Mouse (Mus musculus) thymus, adult 2 months (tissue): ENCODE data around the gene Sufu. TPM values are rescaled to one million over a fixed set of nuclear protein-coding genes. Genes with fewer than 3 reads are reported as not detected.

Experiments
- DNase-seq: peaks from one replicate; pipeline ENCODE4 v3.0.0; 2021
- H3K27ac ChIP-seq: fragments of 200-500 bp; 2 replicates; pipeline ENCODE4 v1.5.1; 2012; ENCODE audit warnings: low read length, control low read depth; ENCODE audit not compliant: control insufficient read depth, insufficient read depth
- H3K27me3 ChIP-seq: fragments of 200-500 bp; 2 replicates; pipeline ENCODE4 v1.6.1; 2012; ENCODE audit warnings: mild to moderate bottlenecking, low read length, moderate library complexity, mixed read lengths; ENCODE audit not compliant: control insufficient read depth, insufficient read depth
- H3K36me3 ChIP-seq: fragments of 200-500 bp; 2 replicates; pipeline ENCODE4 v1.6.1; 2012; ENCODE audit warnings: mild to moderate bottlenecking, low read length, moderate library complexity; ENCODE audit not compliant: control insufficient read depth, insufficient read depth
- H3K4me1 ChIP-seq: fragments of 200-500 bp; replicated peaks from 2 replicates; pipeline ENCODE4 v1.6.1; 2012; ENCODE audit warnings: low read length; ENCODE audit not compliant: control insufficient read depth, insufficient read depth
- H3K4me3 ChIP-seq: fragments of 200-500 bp; 2 replicates; pipeline ENCODE4 v1.5.1; 2012; ENCODE audit warnings: mild to moderate bottlenecking, low read length, control low read depth, moderate library complexity; ENCODE audit not compliant: control insufficient read depth, insufficient read depth
- CTCF ChIP-seq: fragments of 200-500 bp; IDR thresholded peaks from 2 replicates; pipeline ENCODE4 v1.5.1; 2012; ENCODE audit warnings: mild to moderate bottlenecking, control low read depth, low read length, moderate library complexity, borderline replicate concordance; ENCODE audit not compliant: control insufficient read depth, poor library complexity, insufficient read depth; ENCODE audit errors: extremely low read depth
- POLR2A ChIP-seq: fragments of 200-500 bp; IDR thresholded peaks from 2 replicates; pipeline ENCODE4 v1.6.1; 2012; ENCODE audit warnings: mild to moderate bottlenecking, low read length, control low read depth, moderate library complexity; ENCODE audit not compliant: control insufficient read depth, poor library complexity, insufficient read depth; ENCODE audit errors: extremely low read depth
- WGBS: fragments of 180-500 bp; shearing (Covaris S2); methylation state at CpG from one replicate; pipeline ENCODE4 v1.1.7; 2018; 5-methylcytosine and 5-hydroxymethylcytosine counted together
- polyA plus RNA-seq: library from polyadenylated mRNA; depleted of rRNA; stranded (reverse); fragments of >200 nt; gene quantifications from 2 replicates; pipeline ENCODE4 v1.2.3, GENCODE M21; 2012

The Sufu gene
- polyA plus RNA-seq, 1 experiment, result 31.3 TPM

DNA sequence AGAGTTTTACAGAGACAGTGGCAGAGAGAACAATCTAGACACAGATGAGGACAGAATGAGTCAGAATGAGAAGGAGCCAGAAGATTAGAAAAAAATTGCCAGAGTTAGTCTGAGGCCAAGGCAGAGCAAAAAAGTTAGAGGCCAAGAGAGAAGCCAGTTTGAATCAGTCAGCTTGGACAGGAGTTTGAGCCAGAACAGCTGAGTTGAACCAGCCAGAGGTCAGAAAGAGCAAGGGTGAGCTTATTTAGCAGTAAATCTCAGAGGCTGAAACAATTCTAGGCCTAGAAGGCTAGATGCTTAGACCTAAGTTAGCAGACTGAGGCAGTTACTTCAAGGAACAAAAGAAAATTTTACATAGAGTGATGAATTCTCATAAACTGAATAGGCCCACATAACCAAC is 32.6 kb downstream of the Sufu start:
- Histone ChIP-seq H3K4me3 (no peak overlapping the region), H3K4me1 (no peaks in the 10 kb centered on the region), H3K36me3 (peaks cover 15% of the 10 kb centered on the region; the same call in 1 of the 2 replicates), H3K27me3 (no peaks in the 10 kb centered on the region), H3K27ac (no peak overlapping the region)
- DNase-seq, result no peak
- TF ChIP-seq CTCF (no peak), POLR2A (no peak)

DNA sequence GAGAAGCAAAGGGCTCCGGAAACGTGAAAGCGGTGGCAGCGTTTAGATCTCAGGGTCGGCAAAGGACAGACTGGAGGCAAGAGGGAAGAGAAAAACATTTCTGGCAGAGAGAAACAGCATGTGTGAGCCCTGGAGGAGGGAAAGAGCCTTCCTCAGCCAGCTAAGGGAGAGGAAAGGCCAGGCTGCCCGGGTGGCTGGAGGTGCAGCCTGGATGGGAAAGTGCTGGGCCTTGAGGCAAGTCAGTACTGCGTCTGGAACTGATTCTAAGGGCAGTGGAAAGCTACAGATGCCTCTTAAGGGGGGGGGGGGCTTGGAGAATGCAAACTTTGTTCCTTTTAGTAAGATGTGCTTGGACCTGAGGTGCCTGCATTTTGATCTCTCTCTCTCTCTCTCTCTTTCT is 37.0 kb downstream of the Sufu start:
- DNase-seq, result no peak
- no peak overlapping the region for H3K27ac ChIP-seq
- no peaks in the 10 kb centered on the region for H3K27me3 ChIP-seq
- no peaks in the 10 kb centered on the region for H3K36me3 ChIP-seq
- H3K4me1 ChIP-seq, result no peaks in the 10 kb centered on the region
- H3K4me3 ChIP-seq, result no peak overlapping the region
- TF ChIP-seq POLR2A (no peak), CTCF (no peak)
- 96% methylated on average over 7 of the region's 7 CpGs for WGBS

DNA sequence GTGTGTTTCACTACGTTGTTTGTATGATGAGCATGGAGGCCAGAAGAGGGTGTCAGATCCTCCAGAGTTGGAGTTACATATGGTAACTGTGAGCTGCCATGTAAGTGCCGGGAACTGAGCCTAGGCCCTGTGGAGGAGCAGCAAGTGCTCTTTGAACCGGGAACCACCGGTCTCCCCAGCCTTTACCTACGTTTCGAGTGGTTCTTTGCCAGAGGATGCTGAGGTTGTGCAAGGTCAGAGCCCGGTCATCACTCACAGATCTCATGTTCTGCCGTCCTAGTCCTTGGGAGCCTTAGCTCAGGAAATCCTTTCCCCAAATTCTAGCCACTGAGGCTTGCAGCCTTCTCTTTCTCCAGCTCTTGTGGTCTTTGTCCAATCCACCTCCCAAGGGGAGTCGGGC is 37.5 kb downstream of the Sufu start:
- H3K4me1 ChIP-seq, result no peaks in the 10 kb centered on the region
- no peaks in the 10 kb centered on the region for H3K27me3 ChIP-seq
- H3K36me3 ChIP-seq, result no peaks in the 10 kb centered on the region
- no peak for DNase-seq
- TF ChIP-seq POLR2A (no peak), CTCF (no peak)
- no peak overlapping the region for H3K27ac ChIP-seq
- WGBS, result 94% methylated on average over 9 of the region's 9 CpGs
- no peak overlapping the region for H3K4me3 ChIP-seq

DNA sequence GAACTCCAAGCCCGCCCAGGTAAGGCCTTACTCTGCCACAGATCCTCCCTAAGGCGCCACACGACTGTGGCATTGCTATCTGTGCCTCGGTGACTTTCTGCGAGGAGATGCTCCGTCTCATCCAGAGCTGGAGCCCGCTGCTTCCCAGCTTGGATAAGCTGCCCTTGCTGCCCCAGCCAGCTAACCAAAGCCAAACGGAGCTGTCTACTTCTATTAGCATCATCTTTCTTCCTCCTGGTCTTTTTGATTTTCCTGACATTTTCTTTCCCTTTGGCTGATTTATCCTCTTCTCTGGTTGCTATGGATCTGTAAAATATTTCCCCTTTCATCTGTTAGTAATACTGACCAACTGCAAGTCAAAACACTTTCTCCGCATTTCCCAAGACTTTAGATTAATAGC is 37.9 kb downstream of the Sufu start:
- Histone ChIP-seq H3K36me3 (no peaks in the 10 kb centered on the region), H3K27ac (no peak overlapping the region), H3K4me3 (no peak overlapping the region), H3K4me1 (no peaks in the 10 kb centered on the region), H3K27me3 (no peaks in the 10 kb centered on the region)
- DNase-seq, result no peak
- TF ChIP-seq POLR2A (no peak), CTCF (no peak)
- WGBS, result 95% methylated on average over 9 of the region's 9 CpGs

DNA sequence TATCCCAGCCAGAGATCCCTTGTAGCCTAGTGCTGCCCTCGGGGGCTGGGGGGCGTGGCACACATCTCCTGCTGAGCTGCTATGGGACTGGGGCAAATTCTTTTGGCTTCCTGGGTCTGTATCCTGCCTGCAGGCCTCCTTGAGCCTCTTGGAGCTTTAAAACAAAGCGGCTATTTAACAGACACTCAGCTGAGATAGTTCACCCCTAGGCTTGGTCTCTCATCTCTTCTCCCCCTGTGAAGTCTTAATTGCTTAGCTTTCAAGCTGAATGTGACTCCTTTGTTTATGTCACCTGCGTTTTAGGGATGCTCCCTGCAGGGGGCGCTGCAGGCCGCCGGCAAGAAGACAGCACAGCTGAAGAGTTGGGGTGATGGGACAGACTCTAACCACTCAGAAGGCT is 38.8 kb downstream of the Sufu start:
- 55% methylated on average over 7 of the region's 7 CpGs for WGBS
- H3K27me3 ChIP-seq, result no peaks in the 10 kb centered on the region
- no peak overlapping the region for H3K4me3 ChIP-seq
- H3K36me3 ChIP-seq, result no peaks in the 10 kb centered on the region
- no peaks in the 10 kb centered on the region for H3K4me1 ChIP-seq
- H3K27ac ChIP-seq, result no peak overlapping the region
- peak; percentile 44; the same call in 1 of the 2 replicates for TF ChIP-seq CTCF
- TF ChIP-seq POLR2A, result no peak
- no peak for DNase-seq

DNA sequence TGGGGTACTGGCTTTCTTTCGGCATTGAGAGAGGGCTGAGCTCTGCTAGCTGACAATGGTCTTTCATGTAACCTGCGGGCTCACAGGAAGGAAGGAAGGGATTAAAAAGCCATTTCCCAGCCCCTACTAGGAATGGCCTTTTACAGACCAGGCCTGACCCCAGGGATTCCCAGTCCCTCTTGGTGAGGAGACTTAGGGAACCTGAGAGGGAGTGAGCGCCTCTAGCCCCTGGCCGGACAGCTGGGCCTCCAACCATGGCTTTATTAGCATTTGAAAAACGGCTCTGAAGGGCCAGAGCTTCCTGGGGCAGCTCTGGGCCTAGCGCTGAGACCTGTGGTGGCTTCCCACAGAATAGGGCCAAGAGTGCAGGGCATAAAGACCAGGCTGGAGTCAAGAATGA is 46.8 kb downstream of the Sufu start:
- no peaks in the 10 kb centered on the region; the same call in 1 of the 2 replicates for H3K4me1 ChIP-seq
- DNase-seq, result no peak
- TF ChIP-seq POLR2A, result no peak
- TF ChIP-seq CTCF, result no peak
- no peak overlapping the region for H3K27ac ChIP-seq
- no peak overlapping the region for H3K4me3 ChIP-seq
- no peaks in the 10 kb centered on the region for H3K27me3 ChIP-seq
- 90% methylated on average over 6 of the region's 6 CpGs for WGBS
- no peaks in the 10 kb centered on the region for H3K36me3 ChIP-seq

DNA sequence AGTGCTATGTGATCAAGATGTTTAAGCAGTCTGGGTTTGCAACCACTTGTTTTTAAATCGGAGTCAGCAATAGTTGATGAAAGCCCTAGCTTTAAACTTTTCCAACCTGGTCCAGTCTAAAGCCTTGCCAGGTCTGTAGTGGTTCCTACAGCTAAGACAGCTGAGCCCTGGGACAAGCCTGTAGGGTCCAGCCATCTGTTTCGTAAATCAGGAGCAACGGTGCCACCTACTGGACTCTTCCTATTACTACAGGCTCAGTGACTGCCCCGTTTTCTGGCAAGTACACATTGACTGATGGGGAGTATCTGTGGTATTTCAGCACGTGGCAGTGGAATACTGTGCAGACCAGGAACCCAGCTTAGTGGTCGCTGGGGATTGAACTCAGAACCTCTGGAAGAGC is 47.5 kb downstream of the Sufu start:
- DNase-seq, result peak; percentile 73
- no peaks in the 10 kb centered on the region; the same call in 1 of the 2 replicates for H3K4me1 ChIP-seq
- no peaks in the 10 kb centered on the region for H3K27me3 ChIP-seq
- no peak overlapping the region for H3K4me3 ChIP-seq
- WGBS, result 27% methylated on average over 6 of the region's 6 CpGs
- TF ChIP-seq POLR2A, result no peak
- TF ChIP-seq CTCF, result no peak
- H3K36me3 ChIP-seq, result no peaks in the 10 kb centered on the region
- no peak overlapping the region for H3K27ac ChIP-seq
